Mouse (Mus musculus): ENCODE results near the gene Bin2. TPM values are rescaled to one million over a fixed set of nuclear protein-coding genes. Genes with fewer than 3 reads are reported as not detected.

Gene Bin2
- polyA plus RNA-seq, 1 experiment from 2014 or later, result 2.0 TPM

DNA sequence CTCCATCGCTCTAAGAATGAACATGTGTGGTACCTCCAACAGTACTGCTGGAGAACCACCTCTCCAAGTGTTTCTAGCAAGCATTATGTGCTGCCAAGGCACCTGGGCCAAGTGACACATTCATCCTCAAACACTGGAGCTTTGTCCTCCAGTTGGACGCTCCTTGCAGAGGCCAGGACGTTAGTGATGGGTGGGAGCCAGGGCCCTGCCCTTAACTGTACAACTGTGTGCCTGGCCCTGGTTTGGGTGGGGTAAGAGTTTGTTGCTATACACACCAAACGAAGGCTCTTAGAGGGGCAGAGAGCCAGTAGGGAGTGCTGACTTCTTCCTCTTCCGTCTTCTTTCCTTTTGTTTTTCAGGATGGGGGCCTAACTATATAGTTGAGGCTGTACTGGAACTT lies 31.1 kb upstream of the Bin2 start:
- WGBS, result 70% methylated on average over 5 of the region's 5 CpGs
- Histone ChIP-seq H3K36me3 (no peaks in the 10 kb centered on the region), H3K4me3 (no peak overlapping the region), H3K4me2 (replicated peaks) (no peak overlapping the region), H3K9me3 (no peaks in the 10 kb centered on the region), H3K4me1 (peaks cover 5% of the 10 kb centered on the region; the same call in 1 of the 2 replicates), H3K27ac (replicated peaks) (no peak overlapping the region), H3K27me3 (peaks cover 5% of the 10 kb centered on the region; the same call in 1 of the 2 replicates), H3K9ac (replicated peaks) (no peak overlapping the region)
- no peak for ATAC-seq (replicated peaks)

DNA sequence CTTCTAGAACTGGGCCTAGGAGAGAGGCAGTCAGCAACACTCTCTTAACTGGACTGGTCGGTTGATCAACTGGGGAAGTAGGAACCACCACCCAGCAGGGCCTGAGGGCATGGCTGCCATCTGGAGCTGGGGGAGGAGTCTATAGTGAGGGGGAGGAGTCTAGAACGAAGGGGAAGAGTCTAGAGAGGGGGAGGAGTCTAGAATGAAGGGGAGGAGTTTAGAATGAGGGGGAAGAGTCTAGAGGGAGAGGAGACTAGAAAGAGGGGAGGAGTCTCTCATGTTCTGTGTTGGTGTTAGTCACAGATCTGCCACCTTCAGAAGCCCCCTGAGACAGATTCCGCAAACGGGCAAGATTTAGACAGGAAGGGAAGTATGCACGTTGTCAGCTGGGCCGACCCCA lies 30.0 kb upstream of the Bin2 start:
- Histone ChIP-seq H3K4me3 (no peak overlapping the region), H3K36me3 (no peaks in the 10 kb centered on the region), H3K4me1 (peaks cover 5% of the 10 kb centered on the region; the same call in 1 of the 2 replicates), H3K4me2 (replicated peaks) (no peak overlapping the region), H3K27me3 (peaks cover 5% of the 10 kb centered on the region; the same call in 1 of the 2 replicates), H3K27ac (replicated peaks) (no peak overlapping the region), H3K9ac (replicated peaks) (no peak overlapping the region), H3K9me3 (no peaks in the 10 kb centered on the region)
- WGBS, result 79% methylated on average over 6 of the region's 6 CpGs
- ATAC-seq (replicated peaks), result no peak

DNA sequence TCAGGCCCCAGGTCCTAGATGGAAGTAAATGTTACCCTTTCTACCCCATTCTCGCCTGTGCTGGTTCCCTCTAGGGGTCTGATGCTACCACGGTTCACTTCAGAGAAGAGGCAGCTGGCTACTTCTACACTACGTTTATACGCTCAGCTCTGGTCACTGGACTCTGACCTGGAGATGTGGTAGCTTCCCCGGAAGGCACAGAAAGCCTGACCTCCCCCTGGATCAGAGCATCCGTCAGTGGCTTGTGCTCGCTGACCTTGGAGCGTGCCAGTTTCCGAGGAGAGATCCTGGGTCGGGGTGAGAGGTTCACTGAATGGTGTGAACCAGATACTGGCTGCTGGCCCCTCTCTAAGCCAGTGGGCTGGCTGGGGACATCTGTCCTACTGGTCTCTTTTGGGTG lies 28.7 kb upstream of the Bin2 start:
- no peak for ATAC-seq (replicated peaks)
- no peak overlapping the region for H3K4me3 ChIP-seq
- no peak overlapping the region for H3K27ac ChIP-seq (replicated peaks)
- H3K4me1 ChIP-seq, result no peaks in the 10 kb centered on the region
- no peaks in the 10 kb centered on the region for H3K36me3 ChIP-seq
- H3K9me3 ChIP-seq, result no peaks in the 10 kb centered on the region
- no peak overlapping the region for H3K9ac ChIP-seq (replicated peaks)
- WGBS, result 84% methylated on average over 10 of the region's 10 CpGs
- H3K27me3 ChIP-seq, result no peaks in the 10 kb centered on the region
- H3K4me2 ChIP-seq (replicated peaks), result no peak overlapping the region

DNA sequence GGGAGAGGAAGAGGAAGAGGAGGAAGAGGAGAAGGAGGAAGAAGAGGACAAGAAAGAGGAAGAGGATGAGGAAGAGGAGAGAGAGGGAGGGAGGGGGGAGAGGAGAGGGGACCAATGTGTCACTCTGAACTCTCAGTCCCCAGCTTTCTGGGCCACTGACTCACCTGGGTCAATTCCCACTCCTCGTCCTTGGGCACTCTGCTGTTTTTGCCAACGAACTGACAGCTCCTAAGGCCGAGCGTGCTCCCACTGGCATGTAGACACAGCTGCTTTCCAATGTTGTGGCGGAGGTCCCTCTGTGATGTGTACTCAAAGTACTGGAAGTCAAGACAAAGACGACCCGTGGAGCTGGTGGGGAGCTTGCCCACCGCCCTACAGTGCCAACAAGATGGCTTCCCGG lies 25.1 kb upstream of the Bin2 start:
- ATAC-seq (replicated peaks), result no peak
- Histone ChIP-seq H3K4me2 (replicated peaks) (no peak overlapping the region), H3K4me1 (no peaks in the 10 kb centered on the region), H3K4me3 (no peak overlapping the region), H3K9me3 (peaks cover 10% of the 10 kb centered on the region), H3K36me3 (no peaks in the 10 kb centered on the region), H3K27ac (replicated peaks) (no peak overlapping the region), H3K9ac (replicated peaks) (no peak overlapping the region), H3K27me3 (no peaks in the 10 kb centered on the region)
- WGBS, result 81% methylated on average over 9 of the region's 9 CpGs

DNA sequence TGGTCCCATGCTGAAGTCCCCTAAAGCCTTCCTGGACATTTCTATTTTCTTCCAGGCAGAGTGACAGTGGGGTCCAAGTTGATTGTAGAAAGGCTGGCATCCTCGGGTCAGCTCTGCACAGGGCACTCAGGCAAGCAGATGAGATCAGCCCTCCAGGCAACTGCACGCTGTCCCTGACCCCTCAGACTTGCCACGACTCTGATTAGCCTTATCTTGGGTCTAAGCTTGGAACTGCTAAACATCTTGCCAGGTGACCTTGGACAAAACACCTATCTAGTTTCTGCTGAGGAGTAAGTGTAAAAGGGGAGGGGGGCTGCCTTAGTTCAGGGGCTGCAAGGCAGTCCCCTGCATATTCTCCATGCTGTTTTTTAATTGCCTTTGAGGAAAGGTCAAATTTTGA lies 22.6 kb upstream of the Bin2 start:
- no peak overlapping the region for H3K4me2 ChIP-seq (replicated peaks)
- no peaks in the 10 kb centered on the region for H3K4me1 ChIP-seq
- 88% methylated on average over 3 of the region's 3 CpGs for WGBS
- H3K27me3 ChIP-seq, result no peaks in the 10 kb centered on the region
- peaks cover 10% of the 10 kb centered on the region for H3K9me3 ChIP-seq
- no peak for ATAC-seq (replicated peaks)
- H3K36me3 ChIP-seq, result no peaks in the 10 kb centered on the region
- H3K9ac ChIP-seq (replicated peaks), result no peak overlapping the region
- no peak overlapping the region for H3K4me3 ChIP-seq
- H3K27ac ChIP-seq (replicated peaks), result no peak overlapping the region

DNA sequence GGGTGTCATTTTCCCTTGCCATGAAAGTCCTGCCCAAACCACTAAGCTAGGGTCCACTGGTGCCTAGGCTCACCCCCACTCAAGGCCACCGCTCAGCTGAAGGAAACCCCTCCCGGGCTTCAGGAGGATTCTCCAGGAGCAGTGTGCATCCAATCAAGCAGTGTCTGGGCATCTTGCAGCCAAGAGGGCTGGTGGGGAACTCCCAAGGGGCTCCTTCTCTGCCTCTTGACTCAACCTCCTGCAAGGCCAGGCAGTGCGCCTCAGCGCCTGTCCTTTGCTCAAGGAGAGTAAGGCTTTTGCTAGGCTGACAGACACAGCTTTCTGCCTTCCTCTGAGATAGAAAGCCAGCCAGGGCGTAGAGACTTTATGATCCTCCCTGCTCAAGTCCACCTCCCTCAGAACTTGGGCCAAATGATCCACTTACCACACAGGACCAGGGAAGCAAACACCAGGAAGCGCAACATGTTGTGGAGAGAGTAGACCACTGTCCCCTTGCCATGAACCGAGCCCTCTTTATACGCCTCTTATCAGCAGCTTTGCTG lies 18.1 kb upstream of the Bin2 start, which contains the start of gene Cela1:
TSS of gene Cela1 (minus strand) at position 492 of the 542 bp plus-strand sequence.
- Histone ChIP-seq H3K27ac (replicated peaks) (no peak within 1 kb of the TSS), H3K9me3 (peaks cover 10% of the 10 kb centered on the region), H3K27me3 (no peaks in the 10 kb centered on the region), H3K4me2 (replicated peaks) (no peak within 1 kb of the TSS), H3K4me1 (no peaks in the 10 kb centered on the region), H3K9ac (replicated peaks) (no peak within 1 kb of the TSS), H3K36me3 (no peaks in the 10 kb centered on the region), H3K4me3 (no peak within 1 kb of the TSS)
- no peak for ATAC-seq (replicated peaks)
- 83% methylated on average over 8 of the region's 8 CpGs for WGBS

DNA sequence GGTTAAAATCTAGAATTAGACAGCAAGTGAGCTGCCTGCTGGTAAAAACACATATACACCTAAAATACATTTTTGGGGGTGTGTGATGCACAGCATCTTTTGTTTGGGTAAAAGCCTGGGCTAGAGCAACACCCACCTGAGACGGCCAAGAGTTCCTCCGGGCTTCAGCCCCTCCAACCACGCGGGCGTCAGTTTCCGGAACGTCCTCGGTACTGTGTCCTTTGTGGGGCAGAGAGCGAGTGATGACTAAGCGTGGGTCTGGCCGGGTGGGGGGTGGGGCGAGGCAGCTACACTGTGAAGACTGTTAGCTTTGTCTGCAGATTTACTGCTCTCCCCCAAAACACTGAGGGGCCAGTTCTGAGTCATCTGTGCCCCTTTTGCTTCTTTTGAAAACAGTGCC lies 17.6 kb upstream of the Bin2 start:
- Histone ChIP-seq H3K9me3 (peaks cover 10% of the 10 kb centered on the region), H3K4me1 (no peaks in the 10 kb centered on the region), H3K27me3 (no peaks in the 10 kb centered on the region), H3K9ac (replicated peaks) (no peak overlapping the region), H3K4me2 (replicated peaks) (no peak overlapping the region), H3K4me3 (no peak overlapping the region), H3K27ac (replicated peaks) (no peak overlapping the region), H3K36me3 (no peaks in the 10 kb centered on the region)
- ATAC-seq (replicated peaks), result no peak
- WGBS, result 58% methylated on average over 12 of the region's 12 CpGs

DNA sequence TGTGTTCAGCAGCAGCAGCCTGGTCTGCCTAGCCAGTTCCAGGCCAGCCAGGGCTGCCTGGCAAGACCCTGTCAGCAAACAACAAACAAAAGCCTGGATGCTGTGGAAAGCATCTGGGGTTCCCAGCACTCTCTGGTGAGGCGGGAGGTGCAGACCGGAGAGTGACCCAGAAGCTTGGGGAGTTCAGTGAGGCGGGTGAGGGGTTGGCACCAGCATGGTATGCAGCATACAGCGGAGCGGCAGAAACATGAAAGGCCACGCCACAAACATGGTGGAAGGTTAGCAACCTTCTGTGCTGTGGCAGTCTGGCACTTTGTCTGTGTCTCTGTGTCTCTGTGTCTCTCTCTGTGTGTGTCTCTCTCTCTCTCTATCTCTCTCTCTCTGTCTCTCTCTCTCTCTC lies 17.1 kb upstream of the Bin2 start:
- Histone ChIP-seq H3K27ac (replicated peaks) (no peak overlapping the region), H3K4me2 (replicated peaks) (no peak overlapping the region), H3K36me3 (no peaks in the 10 kb centered on the region), H3K27me3 (no peaks in the 10 kb centered on the region), H3K9ac (replicated peaks) (no peak overlapping the region), H3K4me3 (no peak overlapping the region), H3K4me1 (no peaks in the 10 kb centered on the region), H3K9me3 (peaks cover 10% of the 10 kb centered on the region)
- 76% methylated on average over 6 of the region's 6 CpGs for WGBS
- no peak for ATAC-seq (replicated peaks)

DNA sequence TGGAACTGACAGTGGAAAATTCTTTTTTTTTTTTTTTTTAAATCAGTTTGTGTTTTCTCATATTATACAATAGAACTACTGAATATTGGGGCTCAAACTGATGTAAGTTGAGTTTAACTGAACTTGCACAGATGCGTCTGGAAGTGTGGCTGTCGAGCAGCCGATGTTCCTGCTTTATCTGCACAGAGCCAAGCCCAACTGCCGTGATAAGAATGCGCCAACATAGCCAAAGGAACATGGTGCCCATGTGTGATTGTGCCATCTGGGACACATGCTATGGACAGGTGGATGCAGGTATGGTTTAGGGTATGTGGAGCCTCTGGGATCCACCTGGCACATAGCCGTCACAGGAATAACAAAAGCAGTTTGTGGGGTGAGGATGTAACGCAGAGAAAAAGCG lies 16.5 kb upstream of the Bin2 start:
- H3K4me3 ChIP-seq, result no peak overlapping the region
- WGBS, result 93% methylated on average over 8 of the region's 8 CpGs

DNA sequence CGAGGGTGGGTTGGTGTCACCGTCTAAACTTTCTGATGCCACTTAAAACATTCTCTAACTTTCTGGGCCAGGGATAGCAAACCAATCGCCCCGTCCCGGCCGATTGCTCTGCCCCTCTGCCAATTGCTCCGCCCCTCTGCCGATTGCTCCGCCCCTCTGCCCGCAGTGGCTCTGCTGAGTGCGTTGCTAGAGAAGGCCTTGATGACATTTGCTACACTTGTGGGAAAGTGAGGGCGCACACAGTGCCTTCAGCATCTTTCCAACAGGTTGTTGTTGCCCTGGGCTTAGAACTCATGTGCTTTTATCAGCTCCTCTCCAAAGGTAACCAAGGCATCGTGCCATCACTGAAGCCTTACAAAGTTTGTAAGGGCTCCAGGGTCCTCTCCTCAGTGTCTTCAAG lies 15.9 kb upstream of the Bin2 start:
- H3K4me2 ChIP-seq (replicated peaks), result no peak overlapping the region
- H3K9me3 ChIP-seq, result peaks cover under 1% of the 10 kb centered on the region; the same call in 1 of the 2 replicates
- ATAC-seq (replicated peaks), result no peak
- no peak overlapping the region for H3K4me3 ChIP-seq
- no peak overlapping the region for H3K9ac ChIP-seq (replicated peaks)
- no peaks in the 10 kb centered on the region for H3K27me3 ChIP-seq
- H3K27ac ChIP-seq (replicated peaks), result no peak overlapping the region
- H3K36me3 ChIP-seq, result no peaks in the 10 kb centered on the region
- 30% methylated on average over 13 of the region's 13 CpGs for WGBS
- H3K4me1 ChIP-seq, result no peaks in the 10 kb centered on the region

More for the DNA sequence above, 16.5 kb upstream of the Bin2 start:
- Histone ChIP-seq H3K9ac (replicated peaks) (no peak overlapping the region), H3K4me2 (replicated peaks) (no peak overlapping the region), H3K27ac (replicated peaks) (no peak overlapping the region), H3K9me3 (peaks cover 7% of the 10 kb centered on the region), H3K4me1 (no peaks in the 10 kb centered on the region), H3K36me3 (no peaks in the 10 kb centered on the region), H3K27me3 (no peaks in the 10 kb centered on the region)
- no peak for ATAC-seq (replicated peaks)

DNA sequence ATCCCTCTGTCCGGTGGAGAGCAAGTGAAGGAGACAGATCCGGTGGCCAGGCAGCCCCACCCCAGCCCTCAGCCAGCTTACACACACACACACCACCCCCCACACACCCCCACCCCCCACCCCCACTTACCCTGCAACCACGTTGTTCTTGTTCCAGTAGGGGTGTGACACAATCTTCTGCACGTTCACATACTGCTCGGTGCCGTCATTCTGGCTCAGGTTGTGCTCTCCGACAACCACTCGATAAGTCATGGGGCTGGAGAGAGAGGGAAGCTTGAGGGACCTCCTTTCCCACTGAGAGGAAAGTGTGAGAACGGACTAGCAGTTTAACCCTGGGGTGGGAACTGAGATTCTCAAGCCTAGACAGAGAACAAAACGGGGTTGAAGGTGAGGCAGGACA lies 15.1 kb upstream of the Bin2 start:
- H3K9ac ChIP-seq (replicated peaks), result no peak overlapping the region
- no peaks in the 10 kb centered on the region for H3K36me3 ChIP-seq
- no peak overlapping the region for H3K4me2 ChIP-seq (replicated peaks)
- H3K9me3 ChIP-seq, result no peaks in the 10 kb centered on the region
- no peaks in the 10 kb centered on the region for H3K4me1 ChIP-seq
- H3K27me3 ChIP-seq, result no peaks in the 10 kb centered on the region
- 77% methylated on average over 10 of the region's 10 CpGs for WGBS
- ATAC-seq (replicated peaks), result no peak
- H3K4me3 ChIP-seq, result no peak overlapping the region
- no peak overlapping the region for H3K27ac ChIP-seq (replicated peaks)

DNA sequence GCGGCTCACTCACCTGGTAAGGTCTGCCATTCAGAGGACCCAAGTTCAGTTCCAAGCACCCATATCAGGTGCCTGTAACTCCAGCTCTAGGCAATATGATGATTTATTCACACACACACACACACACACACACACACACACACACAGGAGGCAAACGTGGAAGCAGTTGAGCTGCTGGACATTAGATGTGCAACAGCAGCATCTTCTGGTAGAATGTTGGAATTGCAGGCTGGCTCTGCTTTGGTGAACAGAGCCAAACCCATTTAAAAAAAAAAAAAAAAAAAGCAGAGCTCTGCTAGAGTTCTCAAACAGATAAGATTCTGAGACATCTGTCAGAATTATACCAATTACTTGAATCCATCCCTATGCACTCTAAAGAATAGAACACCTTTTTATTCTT lies 13.7 kb upstream of the Bin2 start:
- WGBS, result 50% methylated on average over 2 of the region's 2 CpGs

DNA sequence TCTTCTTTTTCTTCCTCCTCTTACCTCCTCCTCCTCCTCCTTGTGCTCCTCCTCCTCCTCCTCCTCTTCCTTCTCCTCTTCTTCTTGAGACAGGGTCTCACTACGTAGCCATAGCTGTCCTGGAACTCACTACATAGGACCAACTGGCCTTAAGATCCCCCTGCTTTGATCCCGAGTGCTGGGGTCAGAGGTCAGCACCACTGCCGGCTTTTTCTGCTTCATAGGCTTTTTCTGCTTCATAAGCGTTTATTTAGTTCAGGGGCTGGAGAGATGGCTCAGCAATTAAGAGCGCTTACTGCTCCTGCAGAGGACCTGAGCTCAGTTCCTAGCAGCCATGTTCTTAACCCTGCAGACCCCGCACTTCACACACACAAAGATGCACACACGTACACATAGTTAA lies 12.4 kb upstream of the Bin2 start:
- Histone ChIP-seq H3K4me1 (no peaks in the 10 kb centered on the region), H3K4me2 (replicated peaks) (no peak overlapping the region), H3K9me3 (no peaks in the 10 kb centered on the region), H3K27ac (replicated peaks) (no peak overlapping the region), H3K4me3 (no peak overlapping the region), H3K27me3 (no peaks in the 10 kb centered on the region), H3K9ac (replicated peaks) (no peak overlapping the region), H3K36me3 (no peaks in the 10 kb centered on the region)
- 35% methylated on average over 7 of the region's 7 CpGs for WGBS
- no peak for ATAC-seq (replicated peaks)

More for the DNA sequence above, 13.7 kb upstream of the Bin2 start:
- Histone ChIP-seq H3K4me3 (no peak overlapping the region), H3K9me3 (no peaks in the 10 kb centered on the region), H3K27ac (replicated peaks) (no peak overlapping the region), H3K36me3 (no peaks in the 10 kb centered on the region), H3K4me1 (no peaks in the 10 kb centered on the region), H3K9ac (replicated peaks) (no peak overlapping the region), H3K4me2 (replicated peaks) (no peak overlapping the region), H3K27me3 (no peaks in the 10 kb centered on the region)
- ATAC-seq (replicated peaks), result no peak

Measured in forebrain, embryonic 15.5 days (tissue).